Mouse (Mus musculus): ENCODE measurements around the gene Hp.

Hp gene

DNA sequence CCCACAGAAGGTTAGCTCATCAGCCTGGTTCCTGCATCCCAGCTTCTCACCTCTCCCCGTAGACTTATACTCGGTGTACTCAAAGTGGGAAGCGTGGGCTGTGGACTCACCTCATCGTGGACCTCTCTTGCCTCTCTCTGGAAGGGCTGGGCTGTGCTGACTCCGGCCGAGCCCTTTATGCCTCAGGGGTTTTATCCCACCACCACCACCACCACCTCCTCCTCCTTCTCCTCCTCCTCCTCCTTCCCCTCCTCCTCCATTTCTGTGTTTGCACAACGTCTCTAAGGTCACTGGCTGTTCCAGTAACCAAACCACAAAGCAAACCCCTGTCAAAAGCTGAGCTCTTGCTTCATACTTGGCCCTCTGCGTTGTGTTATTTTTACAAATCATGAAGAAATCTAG is at the start of gene Hp:
TSS of gene Hp (minus strand) at position 273 of the 402 bp plus-strand sequence.
- peak; percentile 73 to 84 for DNase-seq

GRCm38 (mm10) chr8:109628638-109629037 is 49.7 kb upstream of the Hp start:
- DNase-seq: no peak

GRCm38 (mm10) chr8:109615569-109615968 is 36.6 kb upstream of the Hp start:
- DNase-seq: no peak

- DNase-seq: no peak
Measured at GRCm38 (mm10) chr8:109614243-109615210, 35.6 kb upstream of the Hp start, which contains the start of gene Pkd1l3. Gene Pkd1l3, plus strand, starts transcription at chr8:109614517.

DNA sequence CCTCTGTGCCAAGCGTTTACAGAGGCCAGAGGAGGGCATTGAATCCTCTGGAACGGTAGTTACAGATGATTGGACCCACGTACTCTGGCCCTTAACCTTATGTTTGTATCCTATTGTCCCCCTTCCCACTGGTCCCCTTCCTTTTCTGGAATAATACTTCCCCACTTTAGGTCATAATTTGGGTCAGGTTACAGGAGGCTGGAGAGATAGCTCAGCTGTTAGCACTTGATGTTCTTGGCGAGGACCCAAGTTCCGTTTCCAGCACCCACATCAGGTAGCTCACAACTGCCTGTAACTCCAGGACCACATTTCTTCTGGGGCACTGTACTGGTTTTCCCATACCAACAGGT is 30.2 kb upstream of the Hp start:
- peak; percentile 42 to 52 for DNase-seq

DNA sequence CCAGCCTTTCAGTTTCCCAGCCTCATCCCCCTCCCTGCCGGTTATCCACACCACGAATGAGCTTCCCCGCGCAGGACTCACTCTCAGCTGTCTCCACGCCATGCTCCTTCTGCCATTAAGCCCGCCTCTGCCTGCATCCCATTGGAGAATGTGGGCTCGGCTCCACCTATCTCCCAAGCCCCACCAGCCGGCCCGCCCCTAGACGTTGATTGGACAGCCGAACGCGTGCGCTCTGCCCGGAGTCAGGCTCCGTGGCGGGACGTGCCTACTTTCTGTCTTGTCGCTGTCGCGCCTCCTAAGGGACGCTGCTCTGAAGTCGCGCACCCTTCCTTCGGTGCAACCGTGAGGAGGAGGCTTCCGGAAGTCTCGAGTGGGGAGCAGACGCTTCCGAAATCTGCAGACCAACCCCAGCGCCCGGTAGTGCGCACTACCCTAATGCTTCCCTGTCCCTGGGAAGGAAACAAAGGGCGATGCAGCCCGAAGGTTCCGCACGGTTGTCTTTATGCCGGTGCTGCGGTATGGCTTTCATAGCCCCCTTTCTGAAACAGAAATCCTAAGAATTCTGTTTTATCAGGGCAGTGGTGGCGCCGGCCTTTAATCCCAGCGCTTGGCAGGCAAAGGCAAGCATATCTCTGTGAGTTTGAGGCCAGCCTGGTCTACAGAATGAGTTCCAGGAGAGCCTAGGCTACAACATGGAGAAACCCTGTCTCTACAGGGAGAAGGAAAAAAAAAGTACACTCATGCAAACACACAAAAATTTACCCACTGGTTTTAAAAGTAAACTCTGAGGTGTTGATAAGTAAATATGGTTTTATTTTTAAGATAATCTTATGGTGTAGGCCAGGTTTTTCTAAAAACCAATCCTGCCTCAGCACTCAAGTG is 29.5 kb upstream of the Hp start, which contains the start of gene Dhodh:
TSS of gene Dhodh (minus strand) at position 403 of the 882 bp plus-strand sequence.
- peak; percentile 97 for DNase-seq

GRCm38 (mm10) chr8:109607650-109608049 is 28.7 kb upstream of the Hp start:
- DNase-seq: no peak

GRCm38 (mm10) chr8:109606725-109607124 is 27.8 kb upstream of the Hp start:
- DNase-seq: no peak

DNA sequence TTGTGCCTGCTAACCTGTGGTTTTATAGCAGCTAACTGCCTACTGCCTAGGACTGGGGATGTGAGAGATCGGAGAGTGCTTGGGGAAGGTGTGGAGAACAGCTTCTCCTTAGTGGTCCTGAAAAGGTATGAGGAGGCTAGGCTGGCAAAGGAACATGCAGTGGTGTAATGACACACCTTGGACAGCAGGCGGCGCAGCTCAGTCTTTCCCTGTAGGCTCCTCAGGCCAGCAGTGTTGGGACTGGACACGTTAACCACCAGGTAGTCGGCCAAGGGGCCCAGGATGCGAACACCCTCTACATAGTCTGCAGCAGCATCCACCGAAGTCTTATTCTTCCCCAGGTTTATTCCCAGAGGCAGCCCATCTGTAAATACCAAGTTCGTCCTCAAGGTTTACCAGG is 16.9 kb upstream of the Hp start:
- peak; percentile 47 to 62 for DNase-seq

DNA sequence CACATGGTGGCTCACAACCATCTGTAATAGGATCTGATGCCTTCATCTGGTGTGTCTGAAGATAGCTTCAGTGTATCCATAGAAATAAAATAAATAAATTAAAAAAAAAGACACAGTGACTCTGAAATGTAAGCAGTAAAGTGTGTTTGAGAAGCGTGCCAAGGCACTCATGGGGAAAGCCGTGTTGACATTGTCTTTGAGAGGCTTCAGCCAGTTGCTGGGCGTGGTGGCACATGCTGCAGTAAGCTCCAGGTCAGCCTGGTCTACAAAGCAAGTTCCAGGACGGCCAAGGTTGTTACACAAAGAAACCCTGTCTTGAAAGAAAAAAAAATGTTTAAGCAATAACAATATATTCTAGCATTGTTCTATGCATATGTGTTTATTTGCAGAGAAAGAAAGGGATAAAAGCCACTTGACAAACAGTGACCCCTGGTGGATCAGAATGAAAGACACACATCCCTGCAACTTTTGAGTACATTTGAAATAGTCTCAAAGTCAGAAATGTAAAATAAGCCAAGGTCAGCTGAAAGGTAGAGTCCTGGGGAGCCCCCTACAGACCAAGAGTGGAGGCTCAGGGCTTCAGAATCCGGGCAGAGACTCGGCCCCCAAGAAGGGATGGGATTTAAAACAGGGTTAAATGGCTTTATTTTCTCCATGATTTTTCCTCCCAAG is 14.3 kb upstream of the Hp start:
- DNase-seq: peak; percentile 73 to 79

GRCm38 (mm10) chr8:109592164-109592563 is 13.2 kb upstream of the Hp start:
- DNase-seq: no peak

GRCm38 (mm10) chr8:109591367-109591766 is 12.4 kb upstream of the Hp start:
- DNase-seq: no peak

GRCm38 (mm10) chr8:109590901-109591300 is 11.9 kb upstream of the Hp start:
- DNase-seq: no peak

GRCm38 (mm10) chr8:109586972-109587504 is 8.1 kb upstream of the Hp start:
- peak; percentile 90 to 93 for DNase-seq

DNA sequence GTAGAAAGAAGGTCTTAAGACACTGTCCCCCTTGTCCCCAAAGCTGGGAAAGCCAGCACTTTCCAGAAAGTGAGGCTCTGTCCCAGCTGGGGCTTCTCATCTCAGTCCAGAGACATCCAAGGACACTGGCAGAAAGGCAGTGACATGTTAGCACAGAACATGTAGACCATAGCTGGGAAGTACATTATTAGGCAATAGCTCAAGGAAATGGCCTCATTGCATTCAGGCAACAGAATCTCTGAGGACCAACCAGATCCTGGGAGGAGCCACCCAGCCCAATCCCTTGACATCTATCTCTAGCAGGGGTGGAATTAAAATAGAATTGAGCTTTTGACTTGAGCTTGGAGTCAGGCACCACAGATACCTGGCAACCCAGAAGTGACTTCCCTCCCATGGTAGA is 6.7 kb upstream of the Hp start:
- DNase-seq: no peak

GRCm38 (mm10) chr8:109584830-109585229 is 5.9 kb upstream of the Hp start:
- no peak for DNase-seq

DNA sequence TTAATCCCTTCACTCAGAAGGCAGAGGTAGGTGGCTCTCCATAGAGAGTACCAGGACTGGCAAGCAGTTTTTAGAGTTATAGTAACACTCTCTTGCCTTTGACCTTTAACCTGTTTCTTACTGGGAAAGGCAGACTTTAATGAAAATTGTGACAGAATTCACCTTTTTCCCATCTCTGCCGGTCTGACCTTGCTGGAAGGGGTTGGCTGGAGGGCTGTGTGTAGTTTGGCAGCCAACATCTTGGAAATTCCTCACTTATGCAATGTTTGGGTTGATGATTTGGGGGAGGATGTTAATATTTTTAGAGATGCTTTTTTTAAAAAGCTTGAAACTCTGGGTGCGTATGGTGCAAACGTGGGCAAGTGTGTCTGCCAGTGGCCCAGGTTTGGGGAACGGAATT is 5.3 kb upstream of the Hp start:
- DNase-seq: no peak

- DNase-seq: no peak
Measured at GRCm38 (mm10) chr8:109576311-109576710, 2.7 kb downstream of the Hp start.

- DNase-seq: no peak
Measured at GRCm38 (mm10) chr8:109571139-109571538, 7.8 kb downstream of the Hp start.

DNA sequence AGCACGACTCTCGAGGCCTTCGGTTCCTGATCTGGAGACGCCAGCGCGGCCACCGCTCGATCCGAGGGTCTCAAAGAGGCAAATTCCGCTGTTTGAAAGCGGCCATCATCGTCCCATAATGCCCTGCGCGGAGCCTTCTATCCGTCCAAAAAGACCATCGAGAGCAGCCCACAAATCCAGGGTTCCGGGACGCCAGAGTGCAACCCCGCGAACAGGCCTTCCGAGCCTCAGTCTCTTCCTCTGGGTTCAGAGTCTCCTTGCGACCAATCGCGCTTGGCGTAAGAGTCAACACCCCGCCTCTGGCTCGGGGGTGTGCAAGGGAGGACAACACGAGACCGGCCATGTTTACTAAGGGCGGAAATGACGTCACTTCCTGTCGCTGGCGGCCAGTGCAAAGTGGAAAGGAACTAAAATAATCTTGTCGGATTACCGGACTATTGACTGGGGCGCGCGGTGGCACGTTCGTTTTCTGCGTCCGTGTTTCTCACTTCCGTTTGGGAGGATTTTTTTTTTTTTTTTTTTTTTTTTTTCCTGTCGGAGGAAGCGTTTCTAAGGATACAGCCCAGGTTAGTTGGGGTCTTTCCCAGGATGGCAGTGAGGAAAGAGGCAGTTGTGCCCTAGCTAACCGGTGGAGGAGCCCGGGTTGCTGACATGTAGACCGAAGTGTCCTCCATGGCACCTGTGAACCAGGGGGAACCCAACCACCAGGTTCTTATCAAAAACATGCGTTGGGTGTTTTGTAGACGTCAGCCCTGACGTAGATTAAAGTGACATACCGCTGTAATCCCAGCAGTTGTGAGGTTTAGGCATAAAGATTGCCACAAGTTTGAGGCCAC is 13.3 kb downstream of the Hp start, which contains the start of the genes Dhx38 and Txnl4b:
TSS of gene Dhx38 (minus strand) at position 364 of the 836 bp plus-strand sequence.
TSS of gene Txnl4b (plus strand) at position 395 of the 836 bp plus-strand sequence.
- peak; percentile 99 for DNase-seq

- no peak for DNase-seq
Measured at GRCm38 (mm10) chr8:109564766-109565165, 14.2 kb downstream of the Hp start.
